Mouse (Mus musculus) liver, postnatal 0 days (tissue): Measurements from ENCODE around the gene F7. TPM values are rescaled to one million over a fixed set of nuclear protein-coding genes. Genes with fewer than 3 reads are reported as not detected.
A peak's percentile ranks its signal among the peaks of the same experiment; 100 is the strongest.
"Not testable (repeated sequence)": the region's sequence is repeated elsewhere in the genome, so short reads cannot be mapped to it uniquely, and the experiment has no call there.

Experiments
- ATAC-seq: fragments of 200-750 bp; cut with Nextera tagmentation; 2 replicates; pipeline ENCODE4 v1.8.0; 2017; ENCODE audit warnings: mild to moderate bottlenecking, moderate library complexity
- DNase-seq: peaks from one replicate; pipeline ENCODE4 v3.0.0-alpha.2; 2016
- H3K27ac ChIP-seq: fragments of 300-500 bp; sonication (generic); 2 replicates; pipeline ENCODE4 v1.5.1; 2014; ENCODE audit warnings: antibody characterized with exemption, moderate library complexity, mild to moderate bottlenecking, low read depth
- H3K27me3 ChIP-seq: fragments of 300-500 bp; sonication (generic); 2 replicates; pipeline ENCODE4 v1.6.1; 2014; ENCODE audit warnings: low read length, control low read depth, mixed read lengths; ENCODE audit not compliant: insufficient read depth
- H3K36me3 ChIP-seq: fragments of 300-500 bp; sonication (generic); replicated peaks from 2 replicates; pipeline ENCODE4 v1.6.1; 2014; ENCODE audit warnings: mild to moderate bottlenecking, control low read depth, low read length, moderate library complexity, mixed read lengths; ENCODE audit not compliant: insufficient read depth
- H3K4me1 ChIP-seq: fragments of 300-500 bp; sonication (generic); 2 replicates; pipeline ENCODE4 v1.6.1; 2014; ENCODE audit warnings: antibody characterized with exemption, mild to moderate bottlenecking, control low read depth; ENCODE audit not compliant: insufficient read depth
- H3K4me2 ChIP-seq: fragments of 300-500 bp; sonication (generic); 2 replicates; pipeline ENCODE4 v1.6.1; 2014; ENCODE audit warnings: low read depth, mild to moderate bottlenecking, low read length, moderate library complexity, mixed read lengths
- H3K4me3 ChIP-seq: fragments of 300-500 bp; sonication (generic); 2 replicates; pipeline ENCODE4 v1.5.1; 2014; ENCODE audit warnings: low read depth, low read length
- H3K9ac ChIP-seq: fragments of 300-500 bp; sonication (generic); replicated peaks from 2 replicates; pipeline ENCODE4 v1.6.1; 2014; ENCODE audit warnings: mild to moderate bottlenecking, moderate library complexity
- H3K9me3 ChIP-seq: fragments of 300-500 bp; sonication (generic); 2 replicates; pipeline ENCODE4 v1.6.1; 2016; ENCODE audit warnings: mild to moderate bottlenecking, control low read depth, low read length, mixed read lengths
- CTCF ChIP-seq: sonication (generic); IDR thresholded peaks from 2 replicates; pipeline ENCODE4 v1.5.1; 2016; ENCODE audit warnings: antibody characterized with exemption, low read depth
- EP300 ChIP-seq: IDR thresholded peaks from 2 replicates; pipeline ENCODE4 v1.6.1; 2016; ENCODE audit warnings: antibody characterized with exemption, low read depth, mild to moderate bottlenecking
- WGBS: fragments of 180-500 bp; shearing (Covaris S2); extraction: QIAGEN DNeasy Blood & Tissue Kit; methylation state at CpG from one replicate; pipeline ENCODE4 v1.1.7; 2014; ENCODE audit not compliant: insufficient replicate concordance; 5-methylcytosine and 5-hydroxymethylcytosine counted together
- polyA plus RNA-seq: library from polyadenylated mRNA; unstranded; fragments of >200 nt; fragmentation: Nextera tagmentation; extraction: Ambion mirVana; gene quantifications from 2 replicates; pipeline ENCODE4 v1.2.1, GENCODE M21; 2015

Gene F7
- polyA plus RNA-seq, 1 experiment from 2014 or later: 36.0 TPM

DNA sequence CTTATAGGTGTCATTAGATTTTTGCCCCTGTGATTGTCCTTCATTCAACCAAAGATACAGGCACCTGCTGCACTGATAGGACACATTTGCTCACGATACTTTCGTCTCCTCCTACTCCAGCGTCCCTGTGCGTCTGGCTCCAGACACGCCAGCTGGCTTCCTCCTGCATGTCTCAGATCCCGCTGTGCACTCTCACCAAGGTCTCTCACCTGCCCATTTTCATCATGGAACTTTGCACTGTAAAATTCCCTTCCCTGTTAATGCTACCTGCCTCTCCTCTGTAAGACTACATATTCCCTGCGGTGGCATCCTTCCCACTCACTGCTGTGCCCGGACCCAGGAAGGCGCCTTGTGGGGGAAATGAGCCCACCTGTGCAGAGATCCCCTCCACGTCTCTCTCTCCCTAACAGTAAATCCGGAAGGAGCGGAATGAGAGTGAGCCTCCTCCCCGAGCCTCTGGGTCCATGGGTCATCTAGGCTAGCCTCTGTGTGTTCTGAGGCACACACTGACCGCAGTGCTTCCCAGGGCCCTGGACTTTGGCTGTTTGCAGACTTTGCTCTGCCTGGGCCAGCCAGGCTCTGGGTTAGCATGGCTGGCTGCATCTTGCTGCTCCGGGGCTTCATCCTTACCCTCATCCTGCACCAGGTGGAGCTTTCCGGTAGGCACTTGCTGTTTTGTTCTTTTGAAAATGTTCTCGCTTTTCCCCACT is 34.8 kb downstream of the F7 start, which contains the start of gene Proz:
Proz (plus strand) TSS at position 474 of the 710 bp plus-strand sequence.
- Histone ChIP-seq H3K27ac (peak within 1 kb of the TSS; percentile 93), H3K9ac (peak within 1 kb of the TSS; percentile 74), H3K9me3 (no peaks in the 10 kb centered on the region), H3K4me3 (peak within 1 kb of the TSS; percentile 49), H3K4me2 (peak within 1 kb of the TSS; percentile 64), H3K27me3 (no peaks in the 10 kb centered on the region), H3K36me3 (peaks cover 8% of the 10 kb centered on the region; the same call in 1 of the 2 replicates), H3K4me1 (peaks cover 24% of the 10 kb centered on the region)
- peak; percentile 66 for ATAC-seq
- TF ChIP-seq EP300 (peak; percentile 34; the same call in 1 of the 2 replicates), CTCF (no peak)
- WGBS: 55% methylated on average over 17 of the region's 17 CpGs
- DNase-seq: peak; percentile 70

DNA sequence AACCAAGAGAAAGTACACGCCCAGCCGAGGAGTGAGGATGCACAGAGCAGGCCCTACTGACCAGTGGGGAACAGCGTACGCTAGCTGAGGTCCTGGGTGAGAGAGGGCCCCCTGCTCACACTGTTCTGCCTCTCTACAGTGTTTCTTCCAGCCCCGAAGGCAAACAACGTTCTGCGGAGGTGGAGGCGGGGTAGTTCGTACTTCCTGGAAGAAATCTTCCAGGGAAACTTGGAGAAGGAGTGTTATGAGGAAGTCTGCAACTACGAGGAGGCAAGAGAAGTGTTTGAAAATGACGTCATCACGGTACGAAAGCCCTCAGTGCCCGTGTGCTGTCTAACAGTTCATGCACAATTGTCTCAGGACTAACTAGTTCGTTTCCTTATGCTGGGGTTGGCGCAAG is 37.3 kb downstream of the F7 start:
- no peak overlapping the region for H3K27ac ChIP-seq
- DNase-seq: no peak
- TF ChIP-seq EP300: no peak
- H3K4me2 ChIP-seq: peak overlapping the region; percentile 64
- WGBS: 58% methylated on average over 16 of the region's 16 CpGs
- H3K9ac ChIP-seq: no peak overlapping the region
- no peaks in the 10 kb centered on the region for H3K9me3 ChIP-seq
- peaks cover 3% of the 10 kb centered on the region; the same call in 1 of the 2 replicates for H3K36me3 ChIP-seq
- no peak for ATAC-seq
- H3K27me3 ChIP-seq: no peaks in the 10 kb centered on the region
- H3K4me1 ChIP-seq: peaks cover 14% of the 10 kb centered on the region
- H3K4me3 ChIP-seq: no peak overlapping the region

DNA sequence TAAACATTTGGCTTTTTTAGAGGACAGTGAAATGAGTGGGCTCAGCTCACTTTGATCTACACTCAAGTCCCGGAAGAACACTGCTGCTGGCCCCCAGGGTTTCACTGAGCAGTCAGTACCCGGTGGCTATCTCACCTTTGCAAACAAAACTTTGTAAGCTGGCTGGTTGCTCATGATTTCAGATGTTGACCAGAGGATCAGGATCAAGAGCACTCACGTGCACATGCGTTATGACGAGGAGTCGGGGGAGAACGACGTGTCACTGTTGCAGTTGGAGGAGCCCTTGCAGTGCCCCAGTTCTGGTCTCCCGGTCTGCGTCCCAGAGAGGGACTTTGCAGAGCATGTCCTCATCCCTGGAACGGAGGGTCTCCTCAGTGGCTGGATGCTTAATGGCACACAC is 47.4 kb downstream of the F7 start:
- ATAC-seq (peak; percentile 26), DNase-seq (no peak)
- Histone ChIP-seq H3K9me3 (no peaks in the 10 kb centered on the region), H3K9ac (no peak overlapping the region), H3K27ac (0 out of 2 replicates have a peak overlapping the region, but pooled peaks have one; percentile 24), H3K36me3 (peaks cover 33% of the 10 kb centered on the region), H3K4me3 (no peak overlapping the region), H3K27me3 (no peaks in the 10 kb centered on the region), H3K4me1 (peaks cover 9% of the 10 kb centered on the region; the same call in 1 of the 2 replicates), H3K4me2 (no peak overlapping the region)
- WGBS: 76% methylated on average over 11 of the region's 11 CpGs
- no peak for TF ChIP-seq CTCF
- no peak for TF ChIP-seq EP300

DNA sequence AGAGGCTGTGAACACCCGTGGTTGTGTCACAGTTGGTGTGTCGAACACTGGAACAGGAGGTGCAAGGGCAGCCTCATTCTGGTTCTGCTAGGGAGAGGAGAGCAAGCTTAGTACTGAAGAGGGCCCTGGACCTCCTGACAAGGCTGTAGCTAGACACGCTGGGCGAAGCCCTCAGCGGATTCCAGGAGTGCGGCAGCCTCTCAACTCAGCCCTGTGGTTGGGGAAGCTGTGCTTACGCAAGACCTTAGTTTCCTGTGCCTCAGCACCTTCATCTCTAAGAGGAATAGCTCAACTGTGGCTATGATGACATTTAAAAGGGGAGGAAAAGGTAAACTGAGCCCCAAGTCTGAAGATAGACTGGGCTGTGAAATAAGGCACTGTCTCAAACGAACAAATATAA is 49.2 kb downstream of the F7 start:
- no peaks in the 10 kb centered on the region for H3K27me3 ChIP-seq
- peaks cover 48% of the 10 kb centered on the region for H3K36me3 ChIP-seq
- ATAC-seq (peak; percentile 55), DNase-seq (peak; percentile 50)
- H3K4me3 ChIP-seq: no peak overlapping the region
- peak overlapping the region; percentile 72 for H3K27ac ChIP-seq
- no peak overlapping the region for H3K4me2 ChIP-seq
- H3K9ac ChIP-seq: peak overlapping the region; percentile 12; the same call in 1 of the 2 replicates
- WGBS: 46% methylated on average over 8 of the region's 8 CpGs
- H3K9me3 ChIP-seq: no peaks in the 10 kb centered on the region
- TF ChIP-seq EP300 (no peak), CTCF (no peak)
- peaks cover 9% of the 10 kb centered on the region; the same call in 1 of the 2 replicates for H3K4me1 ChIP-seq

DNA sequence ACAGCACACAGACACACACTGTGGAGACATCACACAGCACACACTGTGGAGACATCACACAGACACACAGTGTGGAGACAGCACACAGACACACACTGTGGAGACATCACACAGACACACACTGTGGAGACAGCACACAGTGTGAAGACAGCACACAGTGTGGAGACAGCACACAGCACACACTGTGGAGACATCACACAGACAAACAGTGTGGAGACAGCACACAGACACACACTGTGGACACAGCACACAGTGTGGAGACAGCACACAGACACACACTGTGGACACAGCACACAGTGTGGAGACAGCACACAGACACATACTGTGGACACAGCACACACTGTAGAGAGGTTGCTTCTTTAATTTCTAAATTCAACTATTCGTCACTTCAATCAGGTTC is 49.7 kb downstream of the F7 start:
- not testable (repeated sequence) for H3K4me3 ChIP-seq, H3K4me2 ChIP-seq, H3K9me3 ChIP-seq, H3K27ac ChIP-seq, H3K4me1 ChIP-seq, H3K27me3 ChIP-seq, DNase-seq
- H3K36me3 ChIP-seq: peaks cover 52% of the 10 kb centered on the region
- WGBS: 86% methylated on average over 1 of the region's 1 CpGs
- H3K9ac ChIP-seq: 0 out of 2 replicates have a peak overlapping the region, but pooled peaks have one; percentile 12
- ATAC-seq: peak; percentile 8

DNA sequence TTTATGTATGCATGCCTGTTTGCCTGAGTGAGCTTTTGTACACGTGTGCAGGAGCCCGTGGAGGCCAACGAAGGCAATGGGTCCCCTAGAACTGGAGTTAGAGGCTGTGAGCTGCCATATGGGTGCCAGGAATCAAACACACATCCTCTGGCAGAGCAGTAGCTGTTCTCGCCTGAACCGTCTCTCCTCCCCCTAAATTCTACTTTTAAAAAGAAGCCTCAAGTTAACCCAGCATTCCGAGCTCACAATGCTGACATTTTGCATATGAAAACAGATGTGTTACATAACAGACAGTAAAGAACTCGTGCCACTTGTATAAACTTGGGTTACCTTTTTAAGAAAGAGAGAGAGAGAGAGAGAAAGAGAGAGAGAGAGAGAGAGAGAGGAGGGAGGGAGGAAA is 51.7 kb downstream of the F7 start:
- H3K36me3 ChIP-seq: peaks cover 69% of the 10 kb centered on the region
- H3K27ac ChIP-seq: no peak overlapping the region
- peaks cover 9% of the 10 kb centered on the region; the same call in 1 of the 2 replicates for H3K4me1 ChIP-seq
- H3K9me3 ChIP-seq: no peaks in the 10 kb centered on the region
- 75% methylated on average over 7 of the region's 7 CpGs for WGBS
- ATAC-seq (no peak), DNase-seq (no peak)
- H3K4me2 ChIP-seq: no peak overlapping the region
- TF ChIP-seq CTCF: no peak
- no peak for TF ChIP-seq EP300
- H3K4me3 ChIP-seq: no peak overlapping the region
- H3K27me3 ChIP-seq: no peaks in the 10 kb centered on the region
- no peak overlapping the region for H3K9ac ChIP-seq

Other genes with a start within 250 kb of the F7 start
- 0.99 and 1.2 TPM in 2 replicates for gene Mcf2l, start 152.2 kb upstream of the F7 start, polyA plus RNA-seq
- 531 and 542 TPM in 2 replicates for gene F10, start 11.3 kb downstream of the F7 start, polyA plus RNA-seq
- 93.8 and 97.1 TPM in 2 replicates for gene Proz, start 34.9 kb downstream of the F7 start, polyA plus RNA-seq
- 6.7 and 8.8 TPM in 2 replicates for gene Pcid2, start 79.4 kb downstream of the F7 start, polyA plus RNA-seq
- gene Cul4a, start 79.6 kb downstream of the F7 start, polyA plus RNA-seq: 60.5 and 62.9 TPM in 2 replicates
- 199 and 206 TPM in 2 replicates for gene Lamp1, start 133.1 kb downstream of the F7 start, polyA plus RNA-seq
- 10.6 and 12.1 TPM in 2 replicates for gene Grtp1, start 174.6 kb downstream of the F7 start, polyA plus RNA-seq
- 0.45 TPM in 1 of 2 replicates, not detected in the other for gene Adprhl1, start 228.1 kb downstream of the F7 start, polyA plus RNA-seq